Mouse (Mus musculus): ENCODE results near the gene Srrm2. TPM values are rescaled to one million over a fixed set of nuclear protein-coding genes. Genes with fewer than 3 reads are reported as not detected.
A peak's percentile ranks its signal among the peaks of the same experiment; 100 is the strongest.

The Srrm2 gene
- polyA plus RNA-seq (2015; fragmentation: Nextera tagmentation; extraction: Ambion mirVana): 167 and 170 TPM in 2 replicates

- WGBS (ENCODE audit: insufficient replicate concordance): 3% methylated on average over 29 of the region's 29 CpGs
- H3K36me3 ChIP-seq (replicated peaks): no peaks in the 10 kb centered on the region
- no peaks in the 10 kb centered on the region for H3K9me3 ChIP-seq (replicated peaks)
- peak within 1 kb of the TSS; percentile 87 for H3K4me2 ChIP-seq
- H3K27ac ChIP-seq (replicated peaks): peak within 1 kb of the TSS; percentile 39
- H3K4me1 ChIP-seq (replicated peaks): peaks cover 44% of the 10 kb centered on the region
- peaks cover 5% of the 10 kb centered on the region for H3K27me3 ChIP-seq
- peak within 1 kb of the TSS; percentile 60 for H3K4me3 ChIP-seq (replicated peaks)
- H3K9ac ChIP-seq: peak within 1 kb of the TSS; percentile 65
- peak; percentile 57 for ATAC-seq (ENCODE audit: insufficient read depth)
These were observed at the start of gene Srrm2 for GRCm38 (mm10) chr17:23790269-23791078. Srrm2 (plus strand) TSS chr17:23790532.

GRCm38 (mm10) chr17:23740598-23741021 is 49.7 kb upstream of the Srrm2 start, which contains the start of gene Paqr4:
Paqr4 (minus strand) TSS chr17:23740867.
- H3K27ac ChIP-seq (replicated peaks): peak within 1 kb of the TSS; percentile 45; the same call in 1 of the 2 replicates
- peak within 1 kb of the TSS; percentile 67 for H3K4me3 ChIP-seq (replicated peaks)
- H3K27me3 ChIP-seq: peaks cover 85% of the 10 kb centered on the region
- ATAC-seq (ENCODE audit: insufficient read depth): peak; percentile 84
- H3K9ac ChIP-seq: peak within 1 kb of the TSS; percentile 69
- peak within 1 kb of the TSS; percentile 98 for H3K4me2 ChIP-seq
- H3K4me1 ChIP-seq (replicated peaks): peaks cover 57% of the 10 kb centered on the region
- 1% methylated on average over 13 of the region's 13 CpGs for WGBS (ENCODE audit: insufficient replicate concordance)
- peaks cover 17% of the 10 kb centered on the region; the same call in 1 of the 2 replicates for H3K36me3 ChIP-seq (replicated peaks)
- H3K9me3 ChIP-seq (replicated peaks): no peaks in the 10 kb centered on the region

GRCm38 (mm10) chr17:23741359-23742209 is 48.7 kb upstream of the Srrm2 start:
- Histone ChIP-seq H3K4me3 (replicated peaks) (no peak overlapping the region), H3K36me3 (replicated peaks) (peaks cover 9% of the 10 kb centered on the region; the same call in 1 of the 2 replicates), H3K4me1 (replicated peaks) (peaks cover 65% of the 10 kb centered on the region), H3K9me3 (replicated peaks) (no peaks in the 10 kb centered on the region), H3K27ac (replicated peaks) (no peak overlapping the region), H3K9ac (no peak overlapping the region), H3K4me2 (peak overlapping the region; percentile 98; the same call in 1 of the 2 replicates), H3K27me3 (peaks cover 94% of the 10 kb centered on the region)
- no peak for ATAC-seq (ENCODE audit: insufficient read depth)
- 44% methylated on average over 38 of the region's 38 CpGs for WGBS (ENCODE audit: insufficient replicate concordance)

GRCm38 (mm10) chr17:23742210-23742793 is 48.0 kb upstream of the Srrm2 start:
- Histone ChIP-seq H3K27me3 (peaks cover 100% of the 10 kb centered on the region), H3K4me2 (peak overlapping the region; percentile 15), H3K9me3 (replicated peaks) (no peaks in the 10 kb centered on the region), H3K9ac (no peak overlapping the region), H3K4me3 (replicated peaks) (0 out of 2 replicates have a peak overlapping the region, but pooled peaks have one; percentile 7), H3K27ac (replicated peaks) (no peak overlapping the region), H3K36me3 (replicated peaks) (peaks cover 2% of the 10 kb centered on the region; the same call in 1 of the 2 replicates), H3K4me1 (replicated peaks) (peaks cover 65% of the 10 kb centered on the region)
- WGBS (ENCODE audit: insufficient replicate concordance): 9% methylated on average over 44 of the region's 44 CpGs
- ATAC-seq (ENCODE audit: insufficient read depth): no peak

GRCm38 (mm10) chr17:23742941-23743340 is 47.4 kb upstream of the Srrm2 start:
- H3K4me1 ChIP-seq (replicated peaks): peaks cover 63% of the 10 kb centered on the region
- no peak overlapping the region for H3K27ac ChIP-seq (replicated peaks)
- H3K9ac ChIP-seq: no peak overlapping the region
- no peaks in the 10 kb centered on the region for H3K36me3 ChIP-seq (replicated peaks)
- peak overlapping the region; percentile 15; the same call in 1 of the 2 replicates for H3K4me2 ChIP-seq
- ATAC-seq (ENCODE audit: insufficient read depth): no peak
- no peak overlapping the region for H3K4me3 ChIP-seq (replicated peaks)
- no peaks in the 10 kb centered on the region for H3K9me3 ChIP-seq (replicated peaks)
- 49% methylated on average over 12 of the region's 12 CpGs for WGBS (ENCODE audit: insufficient replicate concordance)
- peaks cover 100% of the 10 kb centered on the region for H3K27me3 ChIP-seq

GRCm38 (mm10) chr17:23744076-23744475 is 46.3 kb upstream of the Srrm2 start:
- WGBS (ENCODE audit: insufficient replicate concordance): 19% methylated on average over 8 of the region's 8 CpGs
- H3K4me3 ChIP-seq (replicated peaks): no peak overlapping the region
- H3K4me1 ChIP-seq (replicated peaks): peaks cover 54% of the 10 kb centered on the region
- H3K4me2 ChIP-seq: no peak overlapping the region
- no peaks in the 10 kb centered on the region for H3K9me3 ChIP-seq (replicated peaks)
- H3K27me3 ChIP-seq: peaks cover 99% of the 10 kb centered on the region
- no peak overlapping the region for H3K27ac ChIP-seq (replicated peaks)
- ATAC-seq (ENCODE audit: insufficient read depth): no peak
- H3K36me3 ChIP-seq (replicated peaks): no peaks in the 10 kb centered on the region
- no peak overlapping the region for H3K9ac ChIP-seq

GRCm38 (mm10) chr17:23744651-23745050 is 45.7 kb upstream of the Srrm2 start:
- Histone ChIP-seq H3K4me1 (replicated peaks) (peaks cover 52% of the 10 kb centered on the region), H3K9me3 (replicated peaks) (no peaks in the 10 kb centered on the region), H3K4me2 (no peak overlapping the region), H3K36me3 (replicated peaks) (no peaks in the 10 kb centered on the region), H3K27ac (replicated peaks) (no peak overlapping the region), H3K27me3 (peaks cover 93% of the 10 kb centered on the region), H3K9ac (no peak overlapping the region), H3K4me3 (replicated peaks) (no peak overlapping the region)
- ATAC-seq (ENCODE audit: insufficient read depth): no peak
- WGBS (ENCODE audit: insufficient replicate concordance): 6% methylated on average over 14 of the region's 14 CpGs

GRCm38 (mm10) chr17:23745301-23746251 is 44.8 kb upstream of the Srrm2 start, which contains the start of gene Kremen2:
Kremen2 (minus strand) TSS chr17:23745833.
- H3K4me1 ChIP-seq (replicated peaks): peaks cover 43% of the 10 kb centered on the region
- no peaks in the 10 kb centered on the region for H3K9me3 ChIP-seq (replicated peaks)
- 2% methylated on average over 45 of the region's 45 CpGs for WGBS (ENCODE audit: insufficient replicate concordance)
- H3K36me3 ChIP-seq (replicated peaks): no peaks in the 10 kb centered on the region
- peak within 1 kb of the TSS; percentile 42 for H3K4me2 ChIP-seq
- no peak for ATAC-seq (ENCODE audit: insufficient read depth)
- H3K4me3 ChIP-seq (replicated peaks): peak within 1 kb of the TSS; percentile 17
- peaks cover 84% of the 10 kb centered on the region for H3K27me3 ChIP-seq
- no peak within 1 kb of the TSS for H3K27ac ChIP-seq (replicated peaks)
- no peak within 1 kb of the TSS for H3K9ac ChIP-seq

- WGBS (ENCODE audit: insufficient replicate concordance): 9% methylated on average over 12 of the region's 12 CpGs
- Histone ChIP-seq H3K9me3 (replicated peaks) (no peaks in the 10 kb centered on the region), H3K36me3 (replicated peaks) (no peaks in the 10 kb centered on the region), H3K4me2 (no peak overlapping the region; the same call in 1 of the 2 replicates), H3K4me3 (replicated peaks) (no peak overlapping the region), H3K4me1 (replicated peaks) (peaks cover 36% of the 10 kb centered on the region), H3K27me3 (peaks cover 77% of the 10 kb centered on the region), H3K27ac (replicated peaks) (no peak overlapping the region), H3K9ac (no peak overlapping the region)
- no peak for ATAC-seq (ENCODE audit: insufficient read depth)
These were observed 44.0 kb upstream of the Srrm2 start for GRCm38 (mm10) chr17:23746311-23746710.

GRCm38 (mm10) chr17:23746767-23747166 is 43.6 kb upstream of the Srrm2 start:
- no peak overlapping the region for H3K4me3 ChIP-seq (replicated peaks)
- no peaks in the 10 kb centered on the region for H3K36me3 ChIP-seq (replicated peaks)
- H3K9ac ChIP-seq: no peak overlapping the region
- peaks cover 31% of the 10 kb centered on the region for H3K4me1 ChIP-seq (replicated peaks)
- no peak overlapping the region for H3K4me2 ChIP-seq
- H3K9me3 ChIP-seq (replicated peaks): no peaks in the 10 kb centered on the region
- no peak for ATAC-seq (ENCODE audit: insufficient read depth)
- WGBS (ENCODE audit: insufficient replicate concordance): 53% methylated on average over 3 of the region's 3 CpGs
- peaks cover 72% of the 10 kb centered on the region for H3K27me3 ChIP-seq
- H3K27ac ChIP-seq (replicated peaks): no peak overlapping the region

Measured in liver, embryonic 15.5 days (tissue).